Mouse (Mus musculus) megakaryocyte-erythroid progenitor cell, adult 5 weeks (primary cell): ENCODE measurements around the gene Crisp3. TPM values are rescaled to one million over a fixed set of nuclear protein-coding genes. Genes with fewer than 3 reads are reported as not detected.

ENCODE experiments used
- polyA plus RNA-seq: library from polyadenylated mRNA; stranded (reverse); fragments of >175 nt; gene quantifications from 2 replicates; pipeline ENCODE4 v1.2.3, GENCODE M21; 2012

The Crisp3 gene
- polyA plus RNA-seq, result not detected in 2 replicates

DNA sequence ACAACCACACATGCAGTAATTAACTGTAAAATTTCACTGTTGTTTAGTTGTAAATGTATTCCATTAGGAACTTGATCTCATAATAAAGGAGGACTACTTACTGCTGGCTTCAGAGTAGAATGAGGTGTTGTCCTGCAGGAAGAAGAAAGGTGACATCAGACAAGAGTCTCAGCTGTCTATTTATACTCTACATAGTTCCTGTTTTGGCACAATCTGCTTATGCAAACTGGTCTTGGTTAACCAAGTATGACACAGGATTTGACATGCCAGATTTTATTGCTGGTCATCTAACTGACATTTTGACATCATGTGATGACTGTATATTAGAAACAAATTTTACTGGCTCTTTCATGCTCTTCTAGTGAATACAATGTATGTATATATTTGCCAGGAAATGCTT, at the start of gene Crisp3:
TSS of gene Crisp3 (minus strand) at position 154 of the 400 bp plus-strand sequence.

GRCm38 (mm10) chr17:40208540-40208939, 33.5 kb downstream of the Crisp3 start, which contains the start of gene Pgk2:
Pgk2 (minus strand) TSS chr17:40208640.

Other genes starting within 250 kb of the Crisp3 start
- not detected in 2 replicates for gene AC192777.2, start 146.8 kb downstream of the Crisp3 start, polyA plus RNA-seq
- not detected in 2 replicates for gene Pgk2, start 33.6 kb downstream of the Crisp3 start, polyA plus RNA-seq
- gene Crisp1, start 76.9 kb upstream of the Crisp3 start, polyA plus RNA-seq, result not detected in 2 replicates